ENCODE assay signal across 21 mouse cellular contexts in genomic region chr1:106433580-106433979, GRCm38 (mm10).
"Had no signal": no experiment of that assay in that cellular context is flagged by ENCODE, and none has a peak within 500 bp of the region (broad histone marks: within the 10 kb centered on the region; RNA-seq: fewer than 3 reads in every experiment).

No protein-coding gene starts in this region.

- H3K4me2 ChIP-seq: liver, embryonic 11.5 days; liver, embryonic 13.5 days; liver, embryonic 15.5 days; lung, embryonic 15.5 days; midbrain, embryonic 12.5 days; neural tube, embryonic 12.5 days had no signal

- H3K36me3 ChIP-seq: liver, embryonic 13.5 days; liver, embryonic 15.5 days; lung, embryonic 15.5 days; midbrain, embryonic 10.5 days; midbrain, embryonic 12.5 days; neural tube, embryonic 12.5 days had no signal

- H3K4me3 ChIP-seq: liver, embryonic 13.5 days; liver, embryonic 15.5 days; lung, embryonic 15.5 days; midbrain, embryonic 10.5 days; midbrain, embryonic 12.5 days; neural tube, embryonic 12.5 days had no signal

- H3K9me3 ChIP-seq: liver, embryonic 13.5 days; liver, embryonic 15.5 days; lung, embryonic 15.5 days; midbrain, embryonic 10.5 days; midbrain, embryonic 12.5 days; neural tube, embryonic 12.5 days had no signal

- H3K27me3 ChIP-seq: liver, embryonic 13.5 days; liver, embryonic 15.5 days; lung, embryonic 15.5 days; midbrain, embryonic 12.5 days; neural tube, embryonic 12.5 days had no signal

- H3K27ac ChIP-seq: liver, embryonic 13.5 days; liver, embryonic 15.5 days; lung, embryonic 15.5 days; midbrain, embryonic 10.5 days; midbrain, embryonic 12.5 days; neural tube, embryonic 12.5 days had no signal

- DNase-seq: liver, embryonic 13.5 days; liver, postnatal 0 days; lung, adult 2 months; lung, postnatal 14 days; lung, postnatal 4 days; midbrain, embryonic 14.5 days; right cerebral cortex, adult 18-20 months; right cerebral cortex, postnatal 25 days; right cerebral cortex, postnatal 4 days; spleen, adult 18-20 months; thymus, adult 2 months; thymus, postnatal 25 days; thymus, postnatal 4 days had no signal

- H3K4me1 ChIP-seq: liver, embryonic 13.5 days; liver, embryonic 15.5 days; lung, embryonic 15.5 days; midbrain, embryonic 10.5 days; midbrain, embryonic 12.5 days; neural tube, embryonic 12.5 days had no signal

- ATAC-seq: liver, postnatal 0 days; lung, postnatal 0 days; midbrain, embryonic 16.5 days had no signal

- H3K9ac ChIP-seq: liver, embryonic 13.5 days; liver, embryonic 15.5 days; liver, postnatal 0 days; lung, embryonic 15.5 days; midbrain, embryonic 12.5 days; neural tube, embryonic 12.5 days had no signal
